Mouse (Mus musculus) retina, adult 2 months (tissue): ENCODE measurements at regions not wholly inside any gene's neighbourhood (a gene's known extent, or its start where the extent isn't known, plus 50 kb on each side); places are given as distances from the start of the nearest gene placed in this dataset.
A peak's percentile ranks its signal among the peaks of the same experiment; 100 is the strongest.

Experiments used
- DNase-seq: peaks from one replicate; pipeline ENCODE4 v3.0.0-alpha.2; 2012; ENCODE audit warnings: low read depth, low spot score

DNA sequence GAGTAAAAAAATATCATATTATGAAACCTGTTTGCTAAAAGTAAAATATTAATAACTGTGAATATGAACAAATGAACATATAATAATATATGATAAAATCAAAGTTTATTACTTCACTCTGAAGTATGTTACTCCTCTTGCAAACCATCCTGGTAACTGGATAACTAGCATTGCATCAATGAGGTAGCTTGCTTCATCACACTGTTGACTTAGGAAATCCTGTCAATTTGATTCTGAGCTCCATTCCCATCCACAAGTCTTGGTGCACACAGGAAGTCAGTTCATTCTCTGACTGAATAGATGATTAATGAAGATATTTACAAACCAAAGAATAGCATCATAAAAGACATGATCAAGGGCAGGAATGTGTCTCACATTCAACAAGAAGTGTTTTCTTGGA, 286.9 kb upstream of the Gprin3 start:
- no peak for DNase-seq

DNA sequence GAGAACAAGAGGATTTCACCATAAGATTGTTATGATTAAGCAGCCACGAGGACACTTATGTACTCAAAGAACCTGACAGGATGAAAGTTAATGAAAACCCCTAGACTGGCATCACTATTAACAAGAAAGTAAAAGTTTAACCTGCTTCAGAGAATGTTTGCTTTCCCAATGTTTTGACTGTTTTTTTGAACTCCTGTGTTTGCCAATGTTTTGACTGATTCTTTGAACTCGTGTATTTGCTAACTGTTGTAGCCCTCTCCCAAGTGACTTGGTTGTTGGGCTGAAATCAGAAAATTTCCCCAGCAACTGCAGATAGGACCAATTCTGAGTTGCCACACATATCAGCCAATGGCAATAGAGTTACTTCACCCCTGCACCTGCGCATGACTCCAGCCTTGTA, 258.9 kb upstream of the Gprin3 start:
- DNase-seq, result no peak

DNA sequence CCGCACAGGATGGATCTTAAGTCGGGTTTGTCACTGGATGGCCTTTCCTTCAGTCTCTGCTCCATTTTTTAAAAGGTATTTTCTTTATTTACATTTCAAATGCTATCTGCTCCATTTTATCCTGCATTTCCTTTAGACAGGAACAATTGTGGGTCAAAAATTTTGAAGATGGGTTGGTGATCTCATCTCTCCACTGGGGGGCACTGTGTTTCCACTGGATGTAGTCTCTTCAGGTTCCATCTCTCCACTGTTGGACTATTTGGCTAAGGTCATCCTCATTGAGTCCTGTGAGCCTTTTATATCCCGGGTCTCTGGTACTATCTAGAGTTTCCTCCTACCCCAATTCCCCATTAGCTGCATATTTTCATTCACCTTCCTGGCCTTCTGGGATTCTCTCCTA, 241.3 kb upstream of the Gprin3 start:
- peak; percentile 3 for DNase-seq
